Mouse (Mus musculus): ENCODE measurements around the gene Vav3. TPM values are rescaled to one million over a fixed set of nuclear protein-coding genes. Genes with fewer than 3 reads are reported as not detected.

Vav3 gene
- polyA plus RNA-seq, 1 experiment: 6.5 TPM

- Histone ChIP-seq H3K27me3 (replicated peaks) (no peaks in the 10 kb centered on the region), H3K4me3 (replicated peaks) (no peak overlapping the region), H3K36me3 (replicated peaks; ENCODE audit: low read length) (peaks cover 82% of the 10 kb centered on the region), H3K4me1 (peaks cover 13% of the 10 kb centered on the region; the same call in 1 of the 2 replicates), H3K9me3 (no peaks in the 10 kb centered on the region)
- no peak for TF ChIP-seq GATA1 (IDR thresholded peaks at IDR 0.05; ENCODE audit: borderline replicate concordance, low read length)
Observed at GRCm38 (mm10) chr3:109680281-109680680, 339.8 kb downstream of the Vav3 start.

- peaks cover 80% of the 10 kb centered on the region for H3K36me3 ChIP-seq (replicated peaks; ENCODE audit: low read length)
- H3K9me3 ChIP-seq: no peaks in the 10 kb centered on the region
- TF ChIP-seq GATA1 (IDR thresholded peaks at IDR 0.05; ENCODE audit: borderline replicate concordance, low read length) (no peak), FLI1 (IDR thresholded peaks at IDR 0.05; ENCODE audit: low read length) (no peak)
- no peak overlapping the region for H3K4me3 ChIP-seq (replicated peaks)
- H3K27me3 ChIP-seq (replicated peaks): no peaks in the 10 kb centered on the region
- H3K4me1 ChIP-seq: peaks cover 13% of the 10 kb centered on the region; the same call in 1 of the 2 replicates
Observed at GRCm38 (mm10) chr3:109681863-109682262, 341.4 kb downstream of the Vav3 start.

DNA sequence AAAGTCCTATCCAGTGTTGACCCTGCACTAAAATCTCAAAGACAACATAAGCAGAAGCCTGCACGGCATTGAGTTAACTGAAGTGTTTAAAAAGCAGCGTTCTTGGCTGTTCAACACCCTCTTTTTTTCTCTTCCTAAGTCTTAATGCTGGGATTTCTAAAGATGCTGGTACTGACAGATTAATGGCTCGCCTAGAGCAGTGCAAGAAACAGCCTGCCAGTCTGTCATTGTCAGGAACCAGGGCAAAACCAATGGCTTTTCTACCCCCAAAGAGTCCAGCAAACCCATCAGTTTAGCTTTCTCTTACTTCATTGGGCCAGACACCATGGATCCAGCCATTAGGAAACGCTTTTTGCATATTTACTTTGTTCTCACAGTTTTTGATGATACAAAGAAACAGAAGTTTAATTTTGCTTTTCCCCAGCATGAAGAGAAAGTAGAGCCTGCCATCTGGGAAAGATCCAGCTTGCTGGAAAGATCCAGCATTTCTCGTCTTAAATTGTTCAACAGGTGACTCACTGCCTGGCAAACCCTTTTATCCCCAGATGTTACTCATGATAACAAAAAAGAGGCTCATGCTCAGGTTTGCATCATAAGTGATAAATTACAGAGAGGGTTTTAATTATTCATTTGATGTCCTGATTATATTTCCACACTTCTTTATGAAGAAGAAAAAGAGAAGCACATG, 343.3 kb downstream of the Vav3 start:
- H3K9me3 ChIP-seq: no peaks in the 10 kb centered on the region
- TF ChIP-seq GATA1 (IDR thresholded peaks at IDR 0.05; ENCODE audit: borderline replicate concordance, low read length): no peak
- TF ChIP-seq FLI1 (IDR thresholded peaks at IDR 0.05; ENCODE audit: low read length): no peak
- H3K36me3 ChIP-seq (replicated peaks; ENCODE audit: low read length): peaks cover 66% of the 10 kb centered on the region
- no peaks in the 10 kb centered on the region for H3K27me3 ChIP-seq (replicated peaks)
- H3K4me3 ChIP-seq (replicated peaks): no peak overlapping the region
- H3K4me1 ChIP-seq: peaks cover 10% of the 10 kb centered on the region; the same call in 1 of the 2 replicates

DNA sequence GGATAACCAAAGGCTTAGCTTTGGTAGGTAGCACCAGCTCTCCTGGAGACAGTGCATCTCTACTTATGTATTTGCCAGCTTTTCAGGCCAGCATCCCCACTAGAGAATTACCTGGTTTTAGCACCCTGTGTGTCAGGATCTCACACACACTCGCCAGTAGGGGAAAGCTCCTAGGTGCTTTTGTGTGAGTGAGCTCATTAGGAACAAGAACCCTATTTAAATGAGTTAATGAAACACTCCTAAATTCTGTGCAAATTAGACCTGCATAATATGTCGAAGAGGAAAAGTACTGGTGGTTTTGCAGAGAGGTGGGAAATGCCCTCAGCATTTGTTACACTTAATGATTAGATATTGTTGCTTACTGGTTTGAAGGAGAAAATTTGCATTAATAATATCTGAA, 350.1 kb downstream of the Vav3 start:
- Histone ChIP-seq H3K4me1 (no peaks in the 10 kb centered on the region), H3K9me3 (no peaks in the 10 kb centered on the region), H3K27me3 (replicated peaks) (no peaks in the 10 kb centered on the region), H3K36me3 (replicated peaks; ENCODE audit: low read length) (peaks cover 9% of the 10 kb centered on the region), H3K4me3 (replicated peaks) (no peak overlapping the region)
- TF ChIP-seq FLI1 (IDR thresholded peaks at IDR 0.05; ENCODE audit: low read length) (no peak), GATA1 (IDR thresholded peaks at IDR 0.05; ENCODE audit: borderline replicate concordance, low read length) (no peak)

DNA sequence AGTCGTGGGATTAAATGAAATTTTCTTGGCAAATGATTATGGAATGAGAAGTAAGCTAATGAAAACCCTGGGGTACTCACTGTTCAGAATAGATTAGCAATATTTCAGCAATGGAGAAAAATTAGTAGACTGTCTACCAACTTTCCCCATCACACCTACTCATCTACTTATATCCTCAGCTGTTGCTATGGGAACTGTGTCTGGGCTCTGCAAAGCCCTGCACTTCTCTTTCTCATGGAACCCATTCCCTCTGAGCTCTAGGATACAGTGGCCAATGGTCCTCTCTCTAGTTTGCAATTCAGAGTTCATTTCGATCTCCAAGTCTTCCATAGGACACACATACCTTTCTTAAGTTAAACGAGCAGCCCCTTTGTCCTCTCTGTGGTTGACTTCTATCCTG, 352.2 kb downstream of the Vav3 start:
- no peak overlapping the region for H3K4me3 ChIP-seq (replicated peaks)
- H3K36me3 ChIP-seq (replicated peaks; ENCODE audit: low read length): no peaks in the 10 kb centered on the region
- no peaks in the 10 kb centered on the region for H3K4me1 ChIP-seq
- TF ChIP-seq GATA1 (IDR thresholded peaks at IDR 0.05; ENCODE audit: borderline replicate concordance, low read length) (no peak), FLI1 (IDR thresholded peaks at IDR 0.05; ENCODE audit: low read length) (no peak)
- no peaks in the 10 kb centered on the region for H3K27me3 ChIP-seq (replicated peaks)
- no peaks in the 10 kb centered on the region for H3K9me3 ChIP-seq

- TF ChIP-seq GATA1 (IDR thresholded peaks at IDR 0.05; ENCODE audit: borderline replicate concordance, low read length): no peak
- no peak for TF ChIP-seq FLI1 (IDR thresholded peaks at IDR 0.05; ENCODE audit: low read length)
- Histone ChIP-seq H3K9me3 (no peaks in the 10 kb centered on the region), H3K27me3 (replicated peaks) (no peaks in the 10 kb centered on the region), H3K36me3 (replicated peaks; ENCODE audit: low read length) (no peaks in the 10 kb centered on the region), H3K4me1 (no peaks in the 10 kb centered on the region), H3K4me3 (replicated peaks) (no peak overlapping the region)
Observed at GRCm38 (mm10) chr3:109701301-109701700, 360.8 kb downstream of the Vav3 start.

GRCm38 (mm10) chr3:109707786-109708460, 367.5 kb downstream of the Vav3 start:
- Histone ChIP-seq H3K9me3 (no peaks in the 10 kb centered on the region), H3K4me1 (no peaks in the 10 kb centered on the region), H3K27me3 (replicated peaks) (no peaks in the 10 kb centered on the region), H3K4me3 (replicated peaks) (no peak overlapping the region), H3K36me3 (replicated peaks; ENCODE audit: low read length) (no peaks in the 10 kb centered on the region)
- TF ChIP-seq FLI1 (IDR thresholded peaks at IDR 0.05; ENCODE audit: low read length): no peak
- TF ChIP-seq GATA1 (IDR thresholded peaks at IDR 0.05; ENCODE audit: borderline replicate concordance, low read length): no peak

- no peaks in the 10 kb centered on the region for H3K36me3 ChIP-seq (replicated peaks; ENCODE audit: low read length)
Observed at GRCm38 (mm10) chr3:109711751-109712150, 371.3 kb downstream of the Vav3 start.

GRCm38 (mm10) chr3:109714476-109714875, 374.0 kb downstream of the Vav3 start:
- no peak overlapping the region for H3K4me3 ChIP-seq (replicated peaks)
- H3K9me3 ChIP-seq: no peaks in the 10 kb centered on the region
- H3K27me3 ChIP-seq (replicated peaks): no peaks in the 10 kb centered on the region
- H3K4me1 ChIP-seq: no peaks in the 10 kb centered on the region
- no peaks in the 10 kb centered on the region for H3K36me3 ChIP-seq (replicated peaks; ENCODE audit: low read length)
- no peak for TF ChIP-seq FLI1 (IDR thresholded peaks at IDR 0.05; ENCODE audit: low read length)
- TF ChIP-seq GATA1 (IDR thresholded peaks at IDR 0.05; ENCODE audit: borderline replicate concordance, low read length): no peak

More at GRCm38 (mm10) chr3:109711751-109712150, 371.3 kb downstream of the Vav3 start:
- Histone ChIP-seq H3K4me1 (no peaks in the 10 kb centered on the region), H3K4me3 (replicated peaks) (no peak overlapping the region), H3K27me3 (replicated peaks) (no peaks in the 10 kb centered on the region), H3K9me3 (no peaks in the 10 kb centered on the region)
- TF ChIP-seq FLI1 (IDR thresholded peaks at IDR 0.05; ENCODE audit: low read length): no peak
- no peak for TF ChIP-seq GATA1 (IDR thresholded peaks at IDR 0.05; ENCODE audit: borderline replicate concordance, low read length)

DNA sequence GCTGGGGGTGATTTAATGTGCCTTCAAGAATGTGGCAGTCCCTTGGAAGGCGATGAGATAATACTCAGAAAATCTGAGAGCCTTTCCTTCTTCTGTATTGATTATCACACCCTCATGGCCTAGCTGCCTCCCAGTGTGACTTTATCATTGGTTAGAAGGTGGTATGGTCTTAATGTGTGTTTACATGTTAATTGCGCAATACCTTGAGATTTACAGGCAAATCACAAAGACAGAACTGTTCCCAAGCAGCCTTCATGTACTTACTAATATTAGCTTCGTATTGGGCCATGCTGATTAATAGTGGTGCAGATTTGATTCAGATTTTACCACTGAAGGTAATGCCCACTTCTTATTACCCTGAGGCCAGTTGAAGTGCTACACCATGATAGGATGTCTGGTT, 381.3 kb downstream of the Vav3 start:
- H3K9me3 ChIP-seq: no peaks in the 10 kb centered on the region
- no peak overlapping the region for H3K4me3 ChIP-seq (replicated peaks)
- H3K4me1 ChIP-seq: 0 out of 2 replicates have a peak, but pooled peaks cover under 1% of the 10 kb centered on the region
- no peaks in the 10 kb centered on the region for H3K36me3 ChIP-seq (replicated peaks; ENCODE audit: low read length)
- no peaks in the 10 kb centered on the region for H3K27me3 ChIP-seq (replicated peaks)
- no peak for TF ChIP-seq GATA1 (IDR thresholded peaks at IDR 0.05; ENCODE audit: borderline replicate concordance, low read length)
- no peak for TF ChIP-seq FLI1 (IDR thresholded peaks at IDR 0.05; ENCODE audit: low read length)
